Mouse (Mus musculus): ENCODE measurements around the gene Romo1. TPM values are rescaled to one million over a fixed set of nuclear protein-coding genes. Genes with fewer than 3 reads are reported as not detected.
"Not testable (repeated sequence)": the region's sequence is repeated elsewhere in the genome, so short reads cannot be mapped to it uniquely, and the experiment has no call there.

The Romo1 gene
- 451 and 494 TPM in 2 replicates for polyA plus RNA-seq (2016; fragmentation: Nextera tagmentation; extraction: Ambion mirVana)

DNA sequence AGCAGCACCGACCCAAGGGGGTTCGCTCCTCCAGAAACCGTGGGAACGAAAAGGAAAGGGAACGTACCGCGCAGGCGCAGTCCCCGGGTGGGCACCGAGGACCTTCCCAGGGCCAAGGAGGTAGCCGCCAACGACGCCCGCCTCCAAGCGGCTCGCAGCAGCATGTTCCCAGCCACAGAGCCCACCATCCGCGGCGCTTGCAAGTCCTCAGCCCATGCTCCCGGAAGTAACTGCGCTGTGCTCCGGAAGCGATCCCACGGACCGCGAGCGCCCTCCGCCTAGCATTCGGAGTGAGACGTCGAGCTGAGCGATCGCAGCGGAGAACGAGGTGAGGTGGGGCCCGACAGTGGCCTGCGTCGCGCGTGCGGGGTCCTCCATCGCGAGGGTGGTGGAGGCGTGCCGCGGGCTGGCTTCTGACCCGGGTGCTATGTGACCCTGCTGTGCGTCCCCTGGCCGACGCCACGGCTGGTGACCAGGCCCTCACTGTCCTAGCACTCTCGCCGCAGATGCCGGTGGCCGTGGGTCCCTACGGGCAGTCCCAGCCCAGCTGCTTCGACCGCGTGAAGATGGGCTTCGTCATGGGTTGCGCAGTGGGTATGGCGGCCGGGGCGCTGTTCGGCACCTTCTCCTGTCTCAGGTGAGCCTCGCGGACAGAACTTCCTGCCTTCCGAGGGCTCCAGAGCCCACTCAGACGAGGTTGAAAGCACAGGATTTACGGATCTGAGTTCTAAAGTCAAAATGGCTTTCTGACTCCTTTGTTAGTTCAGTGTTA lies at the start of gene Romo1, which contains the start of gene Nfs1:
Romo1 (plus strand) TSS at position 87 of the 772 bp plus-strand sequence.
Nfs1 (minus strand) TSS at position 234 of the 772 bp plus-strand sequence.
- no peaks in the 10 kb centered on the region for H3K9me3 ChIP-seq (replicated peaks)
- 0 out of 2 replicates have a peak, but pooled peaks cover 8% of the 10 kb centered on the region for H3K4me1 ChIP-seq (replicated peaks)
- ATAC-seq (ENCODE audit: insufficient number of reproducible peaks, low FRiP score): peak; percentile 91
- peak within 1 kb of the TSS; percentile 75 for H3K4me3 ChIP-seq
- under 1% methylated on average over 70 of the region's 70 CpGs for WGBS
- peak within 1 kb of the TSS; percentile 73 for H3K4me2 ChIP-seq
- peak within 1 kb of the TSS; percentile 82 for H3K9ac ChIP-seq
- peak within 1 kb of the TSS; percentile 96 for H3K27ac ChIP-seq (ENCODE audit: poor library complexity, severe bottlenecking)
- H3K27me3 ChIP-seq (replicated peaks): no peaks in the 10 kb centered on the region
- peaks cover 45% of the 10 kb centered on the region for H3K36me3 ChIP-seq

DNA sequence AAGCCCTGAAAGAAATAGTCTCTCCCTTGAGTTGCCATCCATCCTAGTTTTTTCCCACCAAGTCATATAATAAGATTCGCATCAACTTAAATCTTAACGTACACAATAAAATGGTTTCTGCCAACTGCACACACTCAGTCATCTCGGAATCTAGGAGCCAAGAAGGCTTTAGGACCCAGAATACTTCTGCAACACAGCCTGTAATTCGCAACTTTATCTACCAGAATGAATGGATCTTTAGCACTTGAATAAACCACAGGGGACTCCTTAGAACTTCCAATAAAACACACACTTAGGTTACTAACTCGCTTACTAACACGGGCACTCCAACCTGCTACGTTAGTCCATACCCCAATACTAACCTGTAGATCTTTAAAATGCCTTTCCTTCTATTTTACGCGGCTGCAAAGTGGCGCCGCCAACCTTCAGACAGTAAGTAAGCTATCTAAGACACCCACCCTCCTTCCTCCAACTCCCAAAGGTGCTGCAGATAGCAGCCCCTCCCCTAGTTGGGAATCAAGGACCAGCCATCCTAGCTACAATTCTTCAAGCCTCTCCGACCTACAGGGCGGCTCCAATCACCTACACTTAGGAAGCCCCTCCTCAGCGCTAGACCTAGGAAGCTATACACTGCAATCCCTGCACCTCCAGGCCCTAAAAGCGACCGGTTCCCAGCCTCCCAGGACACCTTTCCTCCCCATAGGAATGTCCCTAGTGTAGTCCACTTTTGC lies 33.0 kb upstream of the Romo1 start:
- Histone ChIP-seq H3K27ac (ENCODE audit: poor library complexity, severe bottlenecking) (peak overlapping the region; percentile 93), H3K36me3 (no peaks in the 10 kb centered on the region), H3K4me1 (replicated peaks) (peaks cover 6% of the 10 kb centered on the region), H3K4me2 (peak overlapping the region; percentile 82), H3K9ac (peak overlapping the region; percentile 98), H3K4me3 (peak overlapping the region; percentile 92), H3K9me3 (replicated peaks) (no peaks in the 10 kb centered on the region), H3K27me3 (replicated peaks) (no peaks in the 10 kb centered on the region)
- under 1% methylated on average over 16 of the region's 16 CpGs for WGBS
- ATAC-seq (ENCODE audit: insufficient number of reproducible peaks, low FRiP score): peak; percentile 68

DNA sequence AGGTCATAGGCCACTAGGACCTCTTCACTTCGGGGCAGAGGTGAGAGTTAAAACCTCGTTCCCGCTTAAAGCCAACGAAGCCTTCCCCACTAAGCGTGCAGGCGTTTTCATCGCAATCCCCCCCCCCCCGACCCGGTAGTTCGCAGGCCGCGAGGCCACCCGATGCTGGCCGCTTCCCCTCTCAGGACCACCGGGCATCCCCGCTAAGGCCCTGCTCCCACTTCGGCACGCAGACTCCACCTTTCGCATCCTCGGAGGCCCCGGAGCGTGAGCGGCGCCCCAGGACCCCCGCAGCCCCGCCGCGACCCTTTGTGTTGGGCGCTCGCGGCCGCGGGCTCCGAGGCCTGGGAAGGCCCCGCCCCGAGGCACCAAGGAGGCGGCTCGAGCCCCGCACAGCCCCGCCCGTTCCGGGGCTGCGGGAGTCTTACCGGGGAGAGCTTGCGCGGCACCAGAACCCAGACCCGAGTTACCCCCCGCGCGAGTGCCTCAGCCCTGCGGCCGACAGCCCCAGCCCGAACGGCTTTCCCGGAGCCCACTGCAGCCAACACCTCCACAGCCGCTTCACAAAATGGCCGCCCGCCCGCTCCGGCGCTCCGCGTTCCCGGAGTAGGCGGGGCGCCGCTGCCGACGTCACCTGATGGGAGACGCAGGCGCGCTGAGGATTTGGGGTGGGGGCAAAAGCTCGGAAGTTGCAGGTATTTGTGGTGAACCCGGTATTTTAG lies 32.3 kb upstream of the Romo1 start, which contains the start of the genes Cpne1 and Rbm12:
Cpne1 (minus strand) TSS at position 608 of the 722 bp plus-strand sequence.
Rbm12 (minus strand) TSS at position 621 of the 722 bp plus-strand sequence.
- WGBS: under 1% methylated on average over 74 of the region's 74 CpGs
- no peaks in the 10 kb centered on the region for H3K27me3 ChIP-seq (replicated peaks)
- peak within 1 kb of the TSS; percentile 93 for H3K27ac ChIP-seq (ENCODE audit: poor library complexity, severe bottlenecking)
- H3K9me3 ChIP-seq (replicated peaks): no peaks in the 10 kb centered on the region
- H3K9ac ChIP-seq: peak within 1 kb of the TSS; percentile 98
- peak; percentile 94 for ATAC-seq (ENCODE audit: insufficient number of reproducible peaks, low FRiP score)
- H3K4me2 ChIP-seq: peak within 1 kb of the TSS; percentile 82
- H3K4me1 ChIP-seq (replicated peaks): peaks cover 6% of the 10 kb centered on the region
- no peaks in the 10 kb centered on the region for H3K36me3 ChIP-seq
- H3K4me3 ChIP-seq: peak within 1 kb of the TSS; percentile 92

DNA sequence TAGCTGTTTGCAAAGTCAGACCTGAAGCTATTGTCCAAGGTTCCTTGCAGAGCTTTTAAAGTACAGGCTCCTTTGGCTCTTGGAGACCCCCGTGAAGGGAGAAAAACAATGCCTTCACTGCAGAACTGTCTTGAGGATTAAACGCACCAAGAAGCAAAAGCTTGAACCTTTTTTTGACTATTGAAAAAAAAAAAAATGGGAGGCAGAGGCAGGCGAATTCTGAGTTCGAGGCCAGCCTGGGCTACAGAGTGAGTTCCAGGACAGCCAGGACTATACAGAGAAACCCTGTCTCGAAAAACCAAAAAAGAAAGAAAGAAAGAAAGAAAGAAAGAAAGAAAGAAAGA lies 31.8 kb upstream of the Romo1 start:
- not testable (repeated sequence) for H3K4me1 ChIP-seq (replicated peaks); H3K27me3 ChIP-seq (replicated peaks); ATAC-seq (ENCODE audit: insufficient number of reproducible peaks, low FRiP score); H3K9me3 ChIP-seq (replicated peaks); H3K36me3 ChIP-seq
- Histone ChIP-seq H3K4me3 (peak overlapping the region; percentile 92), H3K4me2 (peak overlapping the region; percentile 82), H3K9ac (peak overlapping the region; percentile 98), H3K27ac (ENCODE audit: poor library complexity, severe bottlenecking) (peak overlapping the region; percentile 93)
- WGBS: 23% methylated on average over 5 of the region's 5 CpGs

DNA sequence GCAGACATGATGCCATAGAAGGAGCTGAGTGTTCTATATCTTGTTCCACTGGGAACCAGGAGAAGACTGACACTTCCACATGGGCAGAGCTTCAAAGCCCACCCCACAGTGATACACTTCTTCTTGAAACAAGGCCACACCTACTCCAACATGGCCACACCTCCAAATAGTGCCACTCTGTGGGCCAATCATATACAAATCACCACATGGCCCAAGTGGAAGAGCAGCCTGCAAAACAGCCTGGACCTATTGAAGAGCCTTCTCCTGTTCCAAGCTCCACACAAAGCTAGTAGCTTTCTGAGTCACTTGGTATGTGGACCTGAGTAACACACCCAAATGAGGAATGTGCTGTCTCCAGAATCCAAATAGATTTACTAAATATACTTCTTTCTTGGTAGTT lies 24.3 kb upstream of the Romo1 start:
- no peak for ATAC-seq (ENCODE audit: insufficient number of reproducible peaks, low FRiP score)
- Histone ChIP-seq H3K4me1 (replicated peaks) (no peaks in the 10 kb centered on the region), H3K4me3 (no peak overlapping the region), H3K4me2 (no peak overlapping the region), H3K9ac (no peak overlapping the region), H3K9me3 (replicated peaks) (peaks cover 4% of the 10 kb centered on the region; the same call in 1 of the 2 replicates), H3K27ac (ENCODE audit: poor library complexity, severe bottlenecking) (no peak overlapping the region), H3K27me3 (replicated peaks) (no peaks in the 10 kb centered on the region), H3K36me3 (peaks cover 18% of the 10 kb centered on the region)

DNA sequence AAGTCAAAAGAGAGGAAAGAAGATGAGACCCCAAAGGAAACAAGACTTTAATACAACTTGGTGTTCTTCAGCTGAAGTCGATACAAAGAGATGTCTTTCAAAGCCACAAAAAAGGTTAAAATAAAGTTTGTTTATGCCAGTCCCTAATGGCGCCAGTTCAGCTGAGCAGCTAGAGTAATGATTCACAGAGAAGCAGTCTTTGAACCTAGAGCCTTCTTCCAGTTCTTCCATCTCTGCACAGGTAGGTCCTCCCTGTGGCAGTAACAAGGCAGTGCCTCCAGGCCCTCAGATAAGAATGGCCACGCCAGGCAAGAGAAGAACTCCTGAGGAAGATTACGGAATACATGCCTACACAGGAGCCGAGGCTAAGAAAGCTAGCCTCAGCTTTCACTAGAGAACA lies 20.1 kb upstream of the Romo1 start:
- no peak for ATAC-seq (ENCODE audit: insufficient number of reproducible peaks, low FRiP score)
- no peak overlapping the region for H3K9ac ChIP-seq
- WGBS: 80% methylated on average over 5 of the region's 5 CpGs

DNA sequence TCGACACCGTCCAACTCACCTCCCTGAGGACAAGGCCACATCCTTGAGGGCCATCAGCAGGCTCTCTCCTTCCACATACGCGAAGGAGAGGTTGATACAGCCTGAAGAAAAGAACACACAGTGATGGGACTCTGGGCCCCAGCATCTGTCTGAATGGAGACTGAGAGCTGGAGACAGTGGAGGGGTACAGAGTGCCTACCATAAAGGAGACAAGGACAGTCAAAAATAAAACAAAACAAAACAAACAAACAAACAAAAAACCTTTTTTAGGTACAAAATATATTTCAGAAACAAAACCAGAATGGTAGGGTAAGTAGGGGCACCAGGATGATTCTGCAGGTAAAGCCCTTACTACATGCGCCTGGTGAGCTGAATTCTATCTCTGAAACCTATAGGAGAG lies 16.8 kb upstream of the Romo1 start, which contains the start of gene Gm28036:
Gm28036 (minus strand) TSS at position 101 of the 400 bp plus-strand sequence.
- ATAC-seq (ENCODE audit: insufficient number of reproducible peaks, low FRiP score): no peak
- H3K4me1 ChIP-seq (replicated peaks): no peaks in the 10 kb centered on the region
- H3K9me3 ChIP-seq (replicated peaks): no peaks in the 10 kb centered on the region
- H3K27ac ChIP-seq (ENCODE audit: poor library complexity, severe bottlenecking): no peak within 1 kb of the TSS
- H3K36me3 ChIP-seq: peaks cover 63% of the 10 kb centered on the region
- no peak within 1 kb of the TSS for H3K9ac ChIP-seq
- H3K4me3 ChIP-seq: no peak within 1 kb of the TSS
- 91% methylated on average over 5 of the region's 5 CpGs for WGBS
- H3K27me3 ChIP-seq (replicated peaks): no peaks in the 10 kb centered on the region
- no peak within 1 kb of the TSS for H3K4me2 ChIP-seq

More for the DNA sequence above, 20.1 kb upstream of the Romo1 start:
- peaks cover 46% of the 10 kb centered on the region for H3K36me3 ChIP-seq
- no peak overlapping the region for H3K4me2 ChIP-seq
- no peak overlapping the region for H3K4me3 ChIP-seq
- peaks cover 4% of the 10 kb centered on the region; the same call in 1 of the 2 replicates for H3K9me3 ChIP-seq (replicated peaks)
- H3K4me1 ChIP-seq (replicated peaks): no peaks in the 10 kb centered on the region
- H3K27me3 ChIP-seq (replicated peaks): no peaks in the 10 kb centered on the region
- H3K27ac ChIP-seq (ENCODE audit: poor library complexity, severe bottlenecking): no peak overlapping the region

DNA sequence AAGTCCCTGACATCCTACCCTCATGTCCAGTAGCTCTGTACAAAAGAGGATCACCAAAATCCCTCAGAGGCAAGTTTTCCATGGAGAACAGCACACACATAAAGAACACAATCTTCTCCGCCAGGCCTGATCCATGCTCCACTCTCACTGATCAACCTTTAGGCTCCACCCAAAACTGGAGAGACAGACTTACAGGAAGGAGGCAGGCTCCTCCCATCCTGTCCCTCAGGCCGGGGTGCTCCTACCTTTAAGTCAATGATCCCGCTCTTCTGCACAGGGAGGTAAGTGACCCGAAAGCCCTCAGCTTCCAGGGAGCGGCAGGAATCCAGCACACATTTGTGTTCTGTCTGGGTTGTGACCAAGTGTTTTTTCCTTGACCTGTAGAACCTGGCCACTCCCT lies 9.7 kb upstream of the Romo1 start:
- H3K9me3 ChIP-seq (replicated peaks): no peaks in the 10 kb centered on the region
- peaks cover 38% of the 10 kb centered on the region for H3K36me3 ChIP-seq
- 88% methylated on average over 5 of the region's 5 CpGs for WGBS
- no peak for ATAC-seq (ENCODE audit: insufficient number of reproducible peaks, low FRiP score)
- no peak overlapping the region for H3K4me3 ChIP-seq
- no peaks in the 10 kb centered on the region for H3K27me3 ChIP-seq (replicated peaks)
- H3K4me2 ChIP-seq: no peak overlapping the region
- H3K4me1 ChIP-seq (replicated peaks): no peaks in the 10 kb centered on the region
- no peak overlapping the region for H3K9ac ChIP-seq
- H3K27ac ChIP-seq (ENCODE audit: poor library complexity, severe bottlenecking): no peak overlapping the region

DNA sequence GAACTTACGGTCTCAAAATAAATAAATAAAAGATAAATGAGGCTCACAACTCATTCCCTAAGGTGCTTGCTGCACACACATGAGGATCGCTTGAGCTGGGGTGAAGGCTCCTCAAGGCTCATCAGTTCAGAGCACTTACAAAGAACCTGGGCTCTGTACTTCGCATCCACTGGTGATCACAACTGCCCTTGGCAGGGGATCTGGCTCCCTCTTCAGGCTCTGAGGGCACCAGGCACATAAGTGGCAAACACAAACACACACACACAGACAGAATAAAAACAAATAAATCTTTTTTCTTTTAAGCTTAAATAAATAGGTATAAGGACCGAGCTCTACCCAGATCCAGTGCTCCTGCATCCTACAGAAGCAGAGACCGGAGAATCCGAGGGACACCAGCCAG lies 8.1 kb upstream of the Romo1 start:
- no peaks in the 10 kb centered on the region for H3K9me3 ChIP-seq (replicated peaks)
- no peak overlapping the region for H3K9ac ChIP-seq
- no peak overlapping the region for H3K4me3 ChIP-seq
- H3K4me1 ChIP-seq (replicated peaks): no peaks in the 10 kb centered on the region
- H3K4me2 ChIP-seq: no peak overlapping the region
- no peak overlapping the region for H3K27ac ChIP-seq (ENCODE audit: poor library complexity, severe bottlenecking)
- H3K36me3 ChIP-seq: peaks cover 48% of the 10 kb centered on the region
- 80% methylated on average over 6 of the region's 6 CpGs for WGBS
- no peaks in the 10 kb centered on the region for H3K27me3 ChIP-seq (replicated peaks)
- ATAC-seq (ENCODE audit: insufficient number of reproducible peaks, low FRiP score): no peak

DNA sequence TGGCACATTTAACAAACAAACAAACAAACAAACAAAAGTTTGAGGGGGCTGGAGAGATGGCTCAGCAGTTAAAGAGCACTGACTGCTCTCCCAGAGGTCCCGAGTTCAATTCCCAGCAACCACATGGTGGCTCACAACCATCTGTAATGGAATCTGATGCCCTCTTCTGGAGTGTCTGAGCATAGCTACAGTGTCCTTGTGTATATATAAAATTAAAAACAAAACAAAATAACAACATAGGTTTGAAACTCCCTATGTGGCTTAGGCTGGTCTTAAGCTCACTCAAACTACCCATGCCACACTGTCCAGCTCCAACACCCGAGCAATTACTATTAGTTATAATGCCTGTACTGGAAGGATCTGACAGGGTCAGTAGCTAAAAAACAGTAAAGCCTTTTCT lies 1.0 kb upstream of the Romo1 start:
- Histone ChIP-seq H3K9ac (no peak overlapping the region), H3K27me3 (replicated peaks) (no peaks in the 10 kb centered on the region), H3K4me2 (peak overlapping the region; percentile 73), H3K4me1 (replicated peaks) (0 out of 2 replicates have a peak, but pooled peaks cover 8% of the 10 kb centered on the region), H3K9me3 (replicated peaks) (no peaks in the 10 kb centered on the region), H3K4me3 (peak overlapping the region; percentile 75; the same call in 1 of the 2 replicates), H3K36me3 (peaks cover 41% of the 10 kb centered on the region), H3K27ac (ENCODE audit: poor library complexity, severe bottlenecking) (no peak overlapping the region; the same call in 1 of the 2 replicates)
- WGBS: 83% methylated on average over 2 of the region's 2 CpGs
- no peak for ATAC-seq (ENCODE audit: insufficient number of reproducible peaks, low FRiP score)

Measured in heart, embryonic 12.5 days (tissue).